Mouse (Mus musculus) forebrain, embryonic 14.5 days (tissue): ENCODE results near the gene Gpalpp1. TPM values are rescaled to one million over a fixed set of nuclear protein-coding genes. Genes with fewer than 3 reads are reported as not detected.
A peak's percentile ranks its signal among the peaks of the same experiment; 100 is the strongest.

Source experiments
- ATAC-seq: fragments of 200-750 bp; cut with Nextera tagmentation; 2 replicates; pipeline ENCODE4 v1.8.0; 2017; ENCODE audit warnings: mild to moderate bottlenecking, moderate library complexity
- DNase-seq: peaks from one replicate; pipeline ENCODE4 v3.0.0-alpha.2; 2015; ENCODE audit warnings: low spot score
- H3K27ac ChIP-seq: fragments of 300-500 bp; sonication (generic); 2 replicates; pipeline ENCODE4 v1.5.1; 2014; ENCODE audit warnings: low read depth, mild to moderate bottlenecking, control low read depth, low read length, moderate library complexity
- H3K27me3 ChIP-seq: fragments of 300-500 bp; sonication (generic); replicated peaks from 2 replicates; pipeline ENCODE4 v1.6.1; 2014; ENCODE audit warnings: low read length, control low read depth, mixed read lengths; ENCODE audit not compliant: control insufficient read depth, insufficient read depth
- H3K36me3 ChIP-seq: fragments of 300-500 bp; sonication (generic); 2 replicates; pipeline ENCODE4 v1.6.1; 2014; ENCODE audit warnings: low read length, control low read depth; ENCODE audit not compliant: control insufficient read depth, insufficient read depth
- H3K4me1 ChIP-seq: fragments of 300-500 bp; sonication (generic); 2 replicates; pipeline ENCODE4 v1.6.1; 2014; ENCODE audit warnings: antibody characterized with exemption, low read length, control low read depth; ENCODE audit not compliant: control insufficient read depth, insufficient read depth
- H3K4me2 ChIP-seq: fragments of 300-500 bp; sonication (generic); 2 replicates; pipeline ENCODE4 v1.6.1; 2014; ENCODE audit warnings: mild to moderate bottlenecking, control low read depth, low read length
- H3K4me3 ChIP-seq: fragments of 300-500 bp; sonication (generic); 2 replicates; pipeline ENCODE4 v1.5.1; 2014; ENCODE audit warnings: low read depth, low read length, control low read depth
- H3K9ac ChIP-seq: fragments of 300-500 bp; sonication (generic); 2 replicates; pipeline ENCODE4 v1.6.1; 2014; ENCODE audit warnings: mild to moderate bottlenecking, low read length, control low read depth, moderate library complexity
- H3K9me3 ChIP-seq: fragments of 300-500 bp; sonication (generic); replicated peaks from 2 replicates; pipeline ENCODE4 v1.6.1; 2016; ENCODE audit warnings: low read length, control low read depth, mixed read lengths; ENCODE audit not compliant: control insufficient read depth
- WGBS: fragments of 180-500 bp; shearing (Covaris S2); extraction: QIAGEN DNeasy Blood & Tissue Kit; methylation state at CpG from one replicate; pipeline ENCODE4 v1.1.7; 2014; 5-methylcytosine and 5-hydroxymethylcytosine counted together
- polyA plus RNA-seq: library from polyadenylated mRNA; unstranded; fragments of >200 nt; fragmentation: Nextera tagmentation; extraction: Ambion mirVana; gene quantifications from 2 replicates; pipeline ENCODE4 v1.2.1, GENCODE M21; 2014

Gpalpp1 gene
- polyA plus RNA-seq, 1 experiment from 2014 or later, result 13.0 TPM

DNA sequence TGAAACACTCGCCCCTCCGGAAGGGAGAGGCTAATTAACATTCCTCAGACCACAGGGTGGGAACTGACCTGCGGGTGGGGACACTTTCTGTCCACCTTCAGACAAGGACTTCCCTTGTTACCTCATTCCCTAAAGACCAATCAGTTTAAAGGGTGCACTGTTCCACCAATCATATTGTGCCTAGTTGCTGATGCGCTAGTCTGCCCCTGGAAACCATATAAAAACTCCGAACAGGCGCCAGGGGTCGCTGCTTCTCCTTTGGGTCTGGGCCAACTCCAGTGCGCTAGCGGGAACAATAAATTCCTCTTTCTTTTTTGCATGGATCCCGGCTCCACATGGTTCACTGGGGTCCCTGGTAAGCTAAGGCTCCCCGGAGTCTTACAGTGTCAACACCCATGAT is 29.1 kb downstream of the Gpalpp1 start:
- Histone ChIP-seq H3K27me3 (no peaks in the 10 kb centered on the region), H3K9ac (no peak overlapping the region), H3K27ac (no peak overlapping the region), H3K36me3 (no peaks in the 10 kb centered on the region), H3K4me3 (no peak overlapping the region), H3K9me3 (no peaks in the 10 kb centered on the region), H3K4me1 (peaks cover 6% of the 10 kb centered on the region), H3K4me2 (no peak overlapping the region)
- WGBS, result 70% methylated on average over 11 of the region's 11 CpGs
- ATAC-seq (no peak), DNase-seq (no peak)

GRCm38 (mm10) chr14:76077088-76077491 is 33.5 kb downstream of the Gpalpp1 start:
- H3K27me3 ChIP-seq, result no peaks in the 10 kb centered on the region
- H3K4me1 ChIP-seq, result peaks cover 8% of the 10 kb centered on the region
- 48% methylated on average over 9 of the region's 9 CpGs for WGBS
- peak; percentile 89 for DNase-seq
- peak overlapping the region; percentile 62 for H3K27ac ChIP-seq
- 0 out of 2 replicates have a peak overlapping the region, but pooled peaks have one; percentile 5 for H3K4me2 ChIP-seq
- H3K4me3 ChIP-seq, result no peak overlapping the region
- H3K9me3 ChIP-seq, result no peaks in the 10 kb centered on the region
- no peaks in the 10 kb centered on the region for H3K36me3 ChIP-seq
- no peak overlapping the region; the same call in 1 of the 2 replicates for H3K9ac ChIP-seq
- peak; percentile 69 for ATAC-seq

DNA sequence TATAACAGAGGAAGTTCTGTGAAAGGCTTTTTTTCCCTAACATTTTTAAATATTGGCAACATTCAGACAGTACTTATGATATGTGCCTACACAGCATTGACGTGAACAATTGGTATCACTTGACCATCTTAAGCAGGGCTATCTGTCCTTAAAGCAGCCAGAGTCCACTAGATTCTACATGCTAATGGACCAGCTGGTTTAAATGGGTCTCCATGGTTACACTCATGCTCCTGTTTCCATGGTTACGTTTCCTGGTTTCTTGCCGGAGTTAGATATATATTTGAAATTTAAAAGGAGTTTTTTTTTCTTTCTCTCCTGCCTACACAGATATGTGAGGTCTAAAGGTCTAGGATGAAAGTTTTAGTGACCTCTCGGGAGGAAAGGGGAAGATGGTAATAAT is 34.0 kb downstream of the Gpalpp1 start:
- Histone ChIP-seq H3K4me3 (no peak overlapping the region), H3K27me3 (no peaks in the 10 kb centered on the region), H3K4me1 (peaks cover 8% of the 10 kb centered on the region), H3K27ac (peak overlapping the region; percentile 62), H3K36me3 (no peaks in the 10 kb centered on the region), H3K9me3 (no peaks in the 10 kb centered on the region), H3K9ac (no peak overlapping the region), H3K4me2 (0 out of 2 replicates have a peak overlapping the region, but pooled peaks have one; percentile 5)
- WGBS, result 58% methylated on average over 4 of the region's 4 CpGs
- DNase-seq, result peak; percentile 84
- ATAC-seq, result peak; percentile 55

DNA sequence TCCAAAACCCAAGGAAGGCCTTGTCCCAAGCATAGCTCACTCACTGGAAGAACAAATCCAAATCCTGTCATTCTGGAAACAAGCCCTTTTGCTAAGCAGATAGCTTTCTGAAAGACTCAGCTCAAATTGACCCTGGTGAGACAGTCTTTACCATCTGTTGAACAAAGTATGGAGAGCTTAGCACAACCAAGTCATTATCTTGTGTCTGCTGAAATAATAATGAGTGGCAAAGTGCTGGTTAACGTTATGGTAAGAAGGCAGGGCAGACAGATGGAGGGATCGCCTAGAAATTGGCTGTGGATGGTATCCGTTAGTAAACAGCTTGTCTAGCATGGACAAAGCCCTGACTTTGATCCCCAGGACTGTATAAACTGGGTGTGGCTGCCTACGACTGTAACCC is 34.8 kb downstream of the Gpalpp1 start:
- DNase-seq (peak; percentile 57), ATAC-seq (peak; percentile 49; the same call in 1 of the 2 replicates)
- Histone ChIP-seq H3K36me3 (no peaks in the 10 kb centered on the region), H3K9ac (no peak overlapping the region), H3K4me2 (no peak overlapping the region), H3K27ac (peak overlapping the region; percentile 35; the same call in 1 of the 2 replicates), H3K4me3 (no peak overlapping the region), H3K9me3 (no peaks in the 10 kb centered on the region), H3K27me3 (no peaks in the 10 kb centered on the region), H3K4me1 (peaks cover 8% of the 10 kb centered on the region)
- WGBS, result 50% methylated on average over 4 of the region's 4 CpGs

DNA sequence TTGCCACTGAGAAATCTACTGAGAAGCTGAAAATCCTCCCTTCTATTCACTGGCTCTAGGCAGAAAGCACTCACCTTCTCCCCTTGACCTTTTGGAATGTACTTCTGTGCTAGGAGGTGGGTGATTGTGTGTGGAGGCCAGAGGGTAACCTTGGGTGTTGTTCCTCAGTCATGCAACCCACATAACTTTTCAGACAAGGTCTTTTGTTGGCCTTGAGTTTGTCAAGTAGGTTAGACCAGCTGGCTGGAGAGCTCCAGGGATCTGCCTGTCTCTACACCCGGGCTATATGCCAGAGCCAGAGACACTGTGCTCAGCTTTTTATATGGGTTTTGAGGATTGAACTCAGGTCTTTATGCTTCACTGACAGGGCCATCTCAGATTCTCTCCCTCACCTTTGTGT is 36.4 kb downstream of the Gpalpp1 start:
- Histone ChIP-seq H3K4me1 (peaks cover 8% of the 10 kb centered on the region), H3K36me3 (no peaks in the 10 kb centered on the region), H3K9ac (no peak overlapping the region), H3K4me3 (no peak overlapping the region), H3K4me2 (no peak overlapping the region), H3K9me3 (no peaks in the 10 kb centered on the region), H3K27ac (no peak overlapping the region), H3K27me3 (no peaks in the 10 kb centered on the region)
- DNase-seq (no peak), ATAC-seq (no peak)
- WGBS, result 87% methylated on average over 1 of the region's 1 CpGs

DNA sequence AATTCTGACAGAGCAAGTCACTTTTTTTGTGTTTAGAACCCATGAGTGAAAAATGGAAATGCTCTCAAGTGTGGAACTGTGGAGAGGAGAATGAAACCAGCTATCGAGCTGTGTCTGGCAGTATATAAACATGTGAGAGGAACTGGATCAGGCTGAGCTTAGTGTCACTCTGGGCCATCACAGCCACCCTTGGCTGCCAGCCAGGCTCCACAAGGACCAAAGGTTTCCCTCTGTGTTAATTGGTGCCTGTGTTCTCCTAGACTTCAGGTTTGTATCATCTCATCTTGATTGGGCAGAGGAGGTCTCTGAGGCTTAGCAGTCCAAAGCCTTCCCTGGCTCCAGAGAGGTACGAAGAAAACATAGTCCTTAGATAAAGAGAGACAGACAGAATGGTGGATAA is 37.9 kb downstream of the Gpalpp1 start:
- Histone ChIP-seq H3K27ac (no peak overlapping the region), H3K9me3 (no peaks in the 10 kb centered on the region), H3K4me1 (peaks cover 8% of the 10 kb centered on the region), H3K27me3 (no peaks in the 10 kb centered on the region), H3K9ac (no peak overlapping the region), H3K4me3 (no peak overlapping the region), H3K4me2 (no peak overlapping the region), H3K36me3 (no peaks in the 10 kb centered on the region)
- ATAC-seq, result no peak
- 73% methylated on average over 2 of the region's 2 CpGs for WGBS
- DNase-seq, result no peak

DNA sequence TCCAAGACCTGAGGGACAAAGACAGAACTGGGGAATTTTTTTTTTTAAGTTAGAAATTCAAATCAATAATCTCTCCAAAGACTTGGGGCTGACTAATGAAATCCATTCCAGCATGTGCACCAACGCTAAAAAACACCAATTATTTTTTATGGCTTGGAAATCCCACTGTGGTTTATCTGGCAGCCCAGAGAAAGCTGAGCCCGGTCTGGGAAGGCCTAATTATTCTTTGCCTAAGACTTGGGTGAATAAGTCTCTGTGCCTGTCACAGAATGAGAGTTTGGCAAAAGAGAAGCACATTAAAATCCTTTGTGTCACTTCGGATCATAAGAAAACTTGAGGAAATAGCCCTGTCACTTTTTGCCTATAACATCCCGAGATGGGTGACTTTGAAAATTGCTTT is 41.3 kb downstream of the Gpalpp1 start:
- DNase-seq (peak; percentile 24), ATAC-seq (no peak)
- Histone ChIP-seq H3K27ac (no peak overlapping the region), H3K27me3 (no peaks in the 10 kb centered on the region), H3K4me3 (no peak overlapping the region), H3K4me2 (no peak overlapping the region), H3K9ac (no peak overlapping the region), H3K4me1 (no peaks in the 10 kb centered on the region), H3K9me3 (no peaks in the 10 kb centered on the region), H3K36me3 (no peaks in the 10 kb centered on the region)
- WGBS, result 50% methylated on average over 4 of the region's 4 CpGs

DNA sequence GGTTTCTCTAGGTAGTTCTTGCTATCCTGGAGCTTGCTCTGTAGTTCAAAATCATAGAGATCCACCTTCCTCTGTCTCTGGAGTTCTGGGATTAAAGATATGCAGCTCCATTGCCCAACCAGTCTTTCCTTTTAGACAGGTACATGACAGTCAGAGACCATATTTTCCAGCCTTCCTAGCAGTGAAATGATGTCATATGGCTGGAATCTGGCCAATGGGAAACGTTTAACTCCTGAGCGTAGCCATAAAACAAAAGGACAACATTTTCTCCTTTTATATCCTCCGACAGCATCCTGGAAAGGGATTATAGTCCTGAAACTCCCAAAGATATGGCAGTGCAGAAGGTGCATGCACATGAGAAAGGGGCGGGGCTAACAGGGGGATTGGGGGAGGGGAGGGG is 42.3 kb downstream of the Gpalpp1 start:
- no peak overlapping the region for H3K9ac ChIP-seq
- H3K36me3 ChIP-seq, result no peaks in the 10 kb centered on the region
- H3K4me2 ChIP-seq, result no peak overlapping the region
- ATAC-seq (no peak), DNase-seq (no peak)
- H3K27ac ChIP-seq, result no peak overlapping the region
- H3K9me3 ChIP-seq, result no peaks in the 10 kb centered on the region
- H3K27me3 ChIP-seq, result no peaks in the 10 kb centered on the region
- H3K4me3 ChIP-seq, result no peak overlapping the region
- WGBS, result 36% methylated on average over 4 of the region's 4 CpGs
- no peaks in the 10 kb centered on the region for H3K4me1 ChIP-seq

- WGBS, result 88% methylated on average over 1 of the region's 1 CpGs
Measured at GRCm38 (mm10) chr14:76067237-76067636, 43.3 kb downstream of the Gpalpp1 start.

More at GRCm38 (mm10) chr14:76067237-76067636, 43.3 kb downstream of the Gpalpp1 start:
- Histone ChIP-seq H3K4me1 (no peaks in the 10 kb centered on the region), H3K27me3 (no peaks in the 10 kb centered on the region), H3K27ac (no peak overlapping the region), H3K4me3 (no peak overlapping the region), H3K9ac (no peak overlapping the region), H3K36me3 (no peaks in the 10 kb centered on the region), H3K4me2 (no peak overlapping the region), H3K9me3 (no peaks in the 10 kb centered on the region)
- ATAC-seq (no peak), DNase-seq (no peak)
